Mouse (Mus musculus) myocyte (in vitro differentiated cells): ENCODE measurements around the gene Prtg. TPM values are rescaled to one million over a fixed set of nuclear protein-coding genes. Genes with fewer than 3 reads are reported as not detected.

Experiments used
- H3K27me3 ChIP-seq: one replicate; pipeline ENCODE4 v1.6.1; 2011; ENCODE audit not compliant: control insufficient read depth, insufficient read depth, insufficient read length
- H3K36me3 ChIP-seq: one replicate; pipeline ENCODE4 v1.6.1; 2011; ENCODE audit not compliant: control insufficient read depth, insufficient read depth
- H3K4me2 ChIP-seq: one replicate; pipeline ENCODE4 v1.6.1; 2011; ENCODE audit warnings: low read depth, control low read depth
- H3K4me3 ChIP-seq: one replicate; pipeline ENCODE4 v1.5.1; 2011; ENCODE audit warnings: mild to moderate bottlenecking, control low read depth, moderate library complexity
- H3K79me2 ChIP-seq: one replicate; pipeline ENCODE4 v1.6.1; 2011; ENCODE audit not compliant: control insufficient read depth, insufficient read depth
- H3ac ChIP-seq: one replicate; pipeline ENCODE4 v1.6.1; 2011; ENCODE audit not compliant: control insufficient read depth, insufficient read length
- CEBPB ChIP-seq: IDR thresholded peaks from 2 replicates; pipeline ENCODE4 v1.6.1; 2011; ENCODE audit warnings: mild to moderate bottlenecking, moderate library complexity; ENCODE audit not compliant: poor library complexity, insufficient read depth, severe bottlenecking
- E2F4 ChIP-seq: IDR thresholded peaks from one replicate; pipeline ENCODE4 v1.6.1; 2011; ENCODE audit warnings: mild to moderate bottlenecking, control low read depth, moderate library complexity; ENCODE audit not compliant: insufficient read depth
- MAX ChIP-seq: IDR thresholded peaks from one replicate; pipeline ENCODE4 v1.6.1; 2011; ENCODE audit warnings: low read depth, mild to moderate bottlenecking, control low read depth
- MYOD1 ChIP-seq, 3 experiments: IDR thresholded peaks; one replicate each; pipeline ENCODE4 v1.6.1; 2011; ENCODE audit warnings: control low read depth in 2 of 3, low read depth in 2 of 3, mild to moderate bottlenecking in 2 of 3, moderate library complexity in 1 of 3; ENCODE audit not compliant: insufficient read length in 2 of 3, control insufficient read depth in 1 of 3
- MYOG ChIP-seq, 3 experiments: IDR thresholded peaks; one replicate each; pipeline ENCODE4 v1.6.1; 2011; ENCODE audit warnings: control low read depth in 2 of 3, low read depth in 2 of 3, mild to moderate bottlenecking in 2 of 3; ENCODE audit not compliant: insufficient read length in 2 of 3, control insufficient read depth in 1 of 3, insufficient read depth in 1 of 3
- POLR2A ChIP-seq: IDR thresholded peaks from one replicate; pipeline ENCODE4 v1.6.1; 2011; ENCODE audit warnings: low read depth, mild to moderate bottlenecking, control low read depth, moderate library complexity; ENCODE audit not compliant: insufficient read length
- POLR2AphosphoS2 ChIP-seq: IDR thresholded peaks from one replicate; pipeline ENCODE4 v1.6.1; 2011; ENCODE audit warnings: low read depth, control low read depth; ENCODE audit not compliant: insufficient read length
- REST ChIP-seq: IDR thresholded peaks from one replicate; pipeline ENCODE4 v1.6.1; 2011; ENCODE audit warnings: mild to moderate bottlenecking, control low read depth, moderate library complexity; ENCODE audit not compliant: insufficient read depth, insufficient read length
- SRF ChIP-seq: IDR thresholded peaks from one replicate; pipeline ENCODE4 v1.6.1; 2011; ENCODE audit warnings: low read depth; ENCODE audit not compliant: control insufficient read depth, insufficient read length
- TCF12 ChIP-seq: IDR thresholded peaks from one replicate; pipeline ENCODE4 v1.6.1; 2011; ENCODE audit warnings: mild to moderate bottlenecking, control low read depth; ENCODE audit not compliant: poor library complexity, insufficient read depth, severe bottlenecking
- TCF3 ChIP-seq: IDR thresholded peaks from one replicate; pipeline ENCODE4 v1.6.1; 2011; ENCODE audit warnings: low read depth, control low read depth; ENCODE audit not compliant: insufficient read length
- USF1 ChIP-seq: IDR thresholded peaks from one replicate; pipeline ENCODE4 v1.6.1; 2011; ENCODE audit warnings: low read depth, mild to moderate bottlenecking, control low read depth, moderate library complexity
- polyA plus RNA-seq: library from polyadenylated mRNA; unstranded; fragments of >200 nt; fragmentation: generic; extraction: Trizol; gene quantifications from one replicate; pipeline ENCODE4 v1.2.1, GENCODE M21; 2012; ENCODE audit warnings: missing spikeins

Gene Prtg
- polyA plus RNA-seq, 1 experiment, result 0.06 TPM

GRCm38 (mm10) chr9:72853681-72854190 is 47.1 kb downstream of the Prtg start:
- H3K79me2 ChIP-seq, result no peaks in the 10 kb centered on the region
- no peak for TF ChIP-seq SRF
- TF ChIP-seq POLR2AphosphoS2, result no peak
- TF ChIP-seq REST, result no peak
- TF ChIP-seq MAX, result no peak
- TF ChIP-seq E2F4, result no peak
- TF ChIP-seq MYOG (IDR thresholded peaks at IDR 0.05; ENCODE audit: control insufficient read depth in 1 of 3, insufficient read depth in 1 of 3, insufficient read length in 2 of 3, low read depth in 2 of 3), result no peak
- no peak for TF ChIP-seq USF1
- no peak for TF ChIP-seq TCF3
- no peak for TF ChIP-seq POLR2A
- no peak for TF ChIP-seq TCF12
- no peak for TF ChIP-seq MYOD1 (IDR thresholded peaks at IDR 0.05; ENCODE audit: control insufficient read depth in 1 of 3, insufficient read length in 2 of 3, low read depth in 2 of 3)
- TF ChIP-seq CEBPB, result no peak
- no peak overlapping the region for H3K4me2 ChIP-seq
- H3K27me3 ChIP-seq, result no peaks in the 10 kb centered on the region
- H3K4me3 ChIP-seq, result no peak overlapping the region
- H3K36me3 ChIP-seq, result no peaks in the 10 kb centered on the region
- no peak overlapping the region for H3ac ChIP-seq

- Histone ChIP-seq H3K79me2 (no peaks in the 10 kb centered on the region), H3K36me3 (no peaks in the 10 kb centered on the region), H3K4me2 (no peak overlapping the region), H3K27me3 (no peaks in the 10 kb centered on the region), H3K4me3 (no peak overlapping the region), H3ac (no peak overlapping the region)
- TF ChIP-seq TCF12 (no peak), E2F4 (no peak)
These were observed 50.0 kb downstream of the Prtg start for GRCm38 (mm10) chr9:72856721-72857120.

- Histone ChIP-seq H3ac (no peak overlapping the region), H3K36me3 (no peaks in the 10 kb centered on the region), H3K4me2 (no peak overlapping the region), H3K27me3 (no peaks in the 10 kb centered on the region), H3K4me3 (no peak overlapping the region), H3K79me2 (no peaks in the 10 kb centered on the region)
- no peak for TF ChIP-seq SRF
- no peak for TF ChIP-seq MYOG (IDR thresholded peaks at IDR 0.05; ENCODE audit: control insufficient read depth in 1 of 3, insufficient read depth in 1 of 3, insufficient read length in 2 of 3, low read depth in 2 of 3)
- no peak for TF ChIP-seq MYOD1 (IDR thresholded peaks at IDR 0.05; ENCODE audit: control insufficient read depth in 1 of 3, insufficient read length in 2 of 3, low read depth in 2 of 3)
These were observed 54.1 kb downstream of the Prtg start for GRCm38 (mm10) chr9:72860764-72861163.

GRCm38 (mm10) chr9:72861235-72861634 is 54.6 kb downstream of the Prtg start:
- Histone ChIP-seq H3ac (no peak overlapping the region), H3K4me2 (no peak overlapping the region), H3K4me3 (no peak overlapping the region), H3K79me2 (no peaks in the 10 kb centered on the region), H3K36me3 (no peaks in the 10 kb centered on the region), H3K27me3 (no peaks in the 10 kb centered on the region)
- TF ChIP-seq TCF12 (no peak), MYOG (IDR thresholded peaks at IDR 0.05; ENCODE audit: control insufficient read depth in 1 of 3, insufficient read depth in 1 of 3, insufficient read length in 2 of 3, low read depth in 2 of 3) (no peak), E2F4 (no peak), REST (no peak), POLR2AphosphoS2 (no peak), TCF3 (no peak), USF1 (no peak), MYOD1 (IDR thresholded peaks at IDR 0.05; ENCODE audit: control insufficient read depth in 1 of 3, insufficient read length in 2 of 3, low read depth in 2 of 3) (no peak), POLR2A (no peak), SRF (no peak), MAX (no peak), CEBPB (no peak)

GRCm38 (mm10) chr9:72862186-72862585 is 55.5 kb downstream of the Prtg start:
- no peak overlapping the region for H3K4me2 ChIP-seq
- no peak overlapping the region for H3ac ChIP-seq
- no peaks in the 10 kb centered on the region for H3K27me3 ChIP-seq
- TF ChIP-seq POLR2A, result no peak
- TF ChIP-seq POLR2AphosphoS2, result no peak
- TF ChIP-seq TCF12, result no peak
- no peak for TF ChIP-seq SRF
- TF ChIP-seq CEBPB, result no peak
- no peak for TF ChIP-seq MYOG (IDR thresholded peaks at IDR 0.05; ENCODE audit: control insufficient read depth in 1 of 3, insufficient read depth in 1 of 3, insufficient read length in 2 of 3, low read depth in 2 of 3)
- TF ChIP-seq MYOD1 (IDR thresholded peaks at IDR 0.05; ENCODE audit: control insufficient read depth in 1 of 3, insufficient read length in 2 of 3, low read depth in 2 of 3), result no peak
- TF ChIP-seq REST, result no peak
- no peak for TF ChIP-seq USF1
- TF ChIP-seq TCF3, result no peak
- TF ChIP-seq E2F4, result no peak
- no peak for TF ChIP-seq MAX
- no peaks in the 10 kb centered on the region for H3K79me2 ChIP-seq
- no peaks in the 10 kb centered on the region for H3K36me3 ChIP-seq
- no peak overlapping the region for H3K4me3 ChIP-seq
